Mouse (Mus musculus): ENCODE results near the gene Cpa5. TPM values are rescaled to one million over a fixed set of nuclear protein-coding genes. Genes with fewer than 3 reads are reported as not detected.

Gene Cpa5
- polyA plus RNA-seq, 1 experiment from 2014 or later, result not detected

- H3K4me3 ChIP-seq (ENCODE audit: low read depth, low read length), result no peak overlapping the region
- DNase-seq (no peak), ATAC-seq (ENCODE audit: insufficient read depth) (no peak)
- H3K36me3 ChIP-seq (ENCODE audit: insufficient read depth), result no peaks in the 10 kb centered on the region
- H3K9me3 ChIP-seq (ENCODE audit: low read depth, low read length), result no peaks in the 10 kb centered on the region
- H3K4me2 ChIP-seq, result no peak overlapping the region
- no peaks in the 10 kb centered on the region for H3K27me3 ChIP-seq (ENCODE audit: insufficient read depth, low read length)
- no peak for TF ChIP-seq CTCF (IDR thresholded peaks at IDR 0.05; ENCODE audit: low read depth)
- WGBS, result 60% methylated on average over 9 of the region's 9 CpGs
- peaks cover 42% of the 10 kb centered on the region for H3K4me1 ChIP-seq (ENCODE audit: insufficient read depth)
- no peak overlapping the region for H3K9ac ChIP-seq
- H3K27ac ChIP-seq (ENCODE audit: low read depth), result no peak overlapping the region
These were observed 66.8 kb downstream of the Cpa5 start for GRCm38 (mm10) chr6:30677591-30677990.

GRCm38 (mm10) chr6:30678482-30678881 is 67.7 kb downstream of the Cpa5 start:
- Histone ChIP-seq H3K27ac (ENCODE audit: low read depth) (no peak overlapping the region), H3K27me3 (ENCODE audit: insufficient read depth, low read length) (no peaks in the 10 kb centered on the region), H3K4me2 (no peak overlapping the region), H3K4me3 (ENCODE audit: low read depth, low read length) (no peak overlapping the region), H3K9me3 (ENCODE audit: low read depth, low read length) (no peaks in the 10 kb centered on the region), H3K4me1 (ENCODE audit: insufficient read depth) (peaks cover 46% of the 10 kb centered on the region), H3K36me3 (ENCODE audit: insufficient read depth) (no peaks in the 10 kb centered on the region), H3K9ac (no peak overlapping the region)
- DNase-seq (no peak), ATAC-seq (ENCODE audit: insufficient read depth) (no peak)
- TF ChIP-seq CTCF (IDR thresholded peaks at IDR 0.05; ENCODE audit: low read depth), result no peak
- WGBS, result 76% methylated on average over 6 of the region's 6 CpGs

- Histone ChIP-seq H3K27me3 (ENCODE audit: insufficient read depth, low read length) (no peaks in the 10 kb centered on the region), H3K4me1 (ENCODE audit: insufficient read depth) (peaks cover 37% of the 10 kb centered on the region), H3K36me3 (ENCODE audit: insufficient read depth) (no peaks in the 10 kb centered on the region), H3K9ac (no peak overlapping the region), H3K4me3 (ENCODE audit: low read depth, low read length) (no peak overlapping the region), H3K27ac (ENCODE audit: low read depth) (no peak overlapping the region; the same call in 1 of the 2 replicates), H3K9me3 (ENCODE audit: low read depth, low read length) (no peaks in the 10 kb centered on the region), H3K4me2 (no peak overlapping the region)
- peak; percentile 69 for DNase-seq
- ATAC-seq (ENCODE audit: insufficient read depth), result 0 out of 2 replicates have a peak, but pooled peaks have one; percentile 33
- no peak for TF ChIP-seq CTCF (IDR thresholded peaks at IDR 0.05; ENCODE audit: low read depth)
- 28% methylated on average over 5 of the region's 5 CpGs for WGBS
These were observed 68.8 kb downstream of the Cpa5 start for GRCm38 (mm10) chr6:30679567-30679966.

GRCm38 (mm10) chr6:30680442-30680841 is 69.6 kb downstream of the Cpa5 start:
- ATAC-seq (ENCODE audit: insufficient read depth), result 0 out of 2 replicates have a peak, but pooled peaks have one; percentile 22
- Histone ChIP-seq H3K36me3 (ENCODE audit: insufficient read depth) (no peaks in the 10 kb centered on the region), H3K4me2 (no peak overlapping the region), H3K27me3 (ENCODE audit: insufficient read depth, low read length) (no peaks in the 10 kb centered on the region), H3K9ac (no peak overlapping the region), H3K27ac (ENCODE audit: low read depth) (0 out of 2 replicates have a peak overlapping the region, but pooled peaks have one; percentile 37), H3K4me1 (ENCODE audit: insufficient read depth) (peaks cover 28% of the 10 kb centered on the region), H3K9me3 (ENCODE audit: low read depth, low read length) (no peaks in the 10 kb centered on the region), H3K4me3 (ENCODE audit: low read depth, low read length) (no peak overlapping the region)
- WGBS, result 42% methylated on average over 7 of the region's 7 CpGs
- TF ChIP-seq CTCF (IDR thresholded peaks at IDR 0.05; ENCODE audit: low read depth), result no peak
- DNase-seq, result peak; percentile 51

Other genes starting within 250 kb of the Cpa5 start
- 66.8 and 66.9 TPM in 2 replicates for gene Zc3hc1, start 220.0 kb upstream of the Cpa5 start, polyA plus RNA-seq (2014; fragmentation: Nextera tagmentation; extraction: Ambion mirVana)
- 32.6 and 33.9 TPM in 2 replicates for gene Klhdc10, start 209.1 kb upstream of the Cpa5 start, polyA plus RNA-seq (2014; fragmentation: Nextera tagmentation; extraction: Ambion mirVana)
- gene Tmem209, start 101.2 kb upstream of the Cpa5 start, polyA plus RNA-seq (2014; fragmentation: Nextera tagmentation; extraction: Ambion mirVana), result 43.5 and 44.7 TPM in 2 replicates
- 0.16 and 0.49 TPM in 2 replicates for gene Ssmem1, start 101.2 kb upstream of the Cpa5 start, polyA plus RNA-seq (2014; fragmentation: Nextera tagmentation; extraction: Ambion mirVana)
- 7.2 and 7.8 TPM in 2 replicates for gene Cpa2, start 69.4 kb upstream of the Cpa5 start, polyA plus RNA-seq (2014; fragmentation: Nextera tagmentation; extraction: Ambion mirVana)
- gene Cpa4, start 42.6 kb upstream of the Cpa5 start, polyA plus RNA-seq (2014; fragmentation: Nextera tagmentation; extraction: Ambion mirVana), result 0.07 and 0.14 TPM in 2 replicates
- gene Cpa1, start 28.2 kb downstream of the Cpa5 start, polyA plus RNA-seq (2014; fragmentation: Nextera tagmentation; extraction: Ambion mirVana), result 1.9 and 3.0 TPM in 2 replicates
- gene Cep41, start 82.7 kb downstream of the Cpa5 start, polyA plus RNA-seq (2014; fragmentation: Nextera tagmentation; extraction: Ambion mirVana), result 11.6 and 12.8 TPM in 2 replicates
- 1,596 and 1,677 TPM in 2 replicates for gene Mest, start 112.5 kb downstream of the Cpa5 start, polyA plus RNA-seq (2014; fragmentation: Nextera tagmentation; extraction: Ambion mirVana)